Mouse (Mus musculus) liver, postnatal 0 days (tissue): ENCODE data around the gene Lce1k.

Experiments used
- CTCF ChIP-seq: sonication (generic); IDR thresholded peaks from 2 replicates; pipeline ENCODE4 v1.5.1; 2016; ENCODE audit warnings: antibody characterized with exemption, low read depth
- EP300 ChIP-seq: IDR thresholded peaks from 2 replicates; pipeline ENCODE4 v1.6.1; 2016; ENCODE audit warnings: antibody characterized with exemption, low read depth, mild to moderate bottlenecking

DNA sequence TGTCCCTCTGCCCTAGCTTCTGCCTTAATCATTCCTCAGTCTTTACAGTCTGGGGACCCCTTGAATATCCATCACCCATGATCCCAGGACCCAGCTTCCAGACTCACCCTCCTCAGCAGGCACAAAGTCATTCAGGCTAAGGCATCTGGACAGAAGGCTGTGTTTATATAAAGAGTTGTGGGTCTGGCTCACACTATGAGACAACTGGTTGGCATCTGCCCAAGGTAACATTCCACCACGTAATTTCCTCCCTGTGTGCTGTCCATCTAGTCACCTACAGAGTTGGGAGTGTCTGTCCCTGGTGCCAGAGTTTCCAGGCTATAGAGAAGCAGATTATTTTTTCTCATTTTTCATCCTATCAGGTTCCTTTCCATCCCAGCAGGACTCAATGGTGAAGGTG lies 19.4 kb upstream of the Lce1k start, which contains the start of gene Kprp:
- TF ChIP-seq CTCF: no peak
- no peak for TF ChIP-seq EP300
